Mouse (Mus musculus) MN1 (cell line): ENCODE measurements around the gene Prpsap1.
"Not testable (repeated sequence)": the region's sequence is repeated elsewhere in the genome, so short reads cannot be mapped to it uniquely, and the experiment has no call there.

ENCODE experiments used
- DNase-seq: peaks from one replicate; pipeline ENCODE4 v3.0.0-alpha.2; 2016; ENCODE audit warnings: low spot score

The Prpsap1 gene

DNA sequence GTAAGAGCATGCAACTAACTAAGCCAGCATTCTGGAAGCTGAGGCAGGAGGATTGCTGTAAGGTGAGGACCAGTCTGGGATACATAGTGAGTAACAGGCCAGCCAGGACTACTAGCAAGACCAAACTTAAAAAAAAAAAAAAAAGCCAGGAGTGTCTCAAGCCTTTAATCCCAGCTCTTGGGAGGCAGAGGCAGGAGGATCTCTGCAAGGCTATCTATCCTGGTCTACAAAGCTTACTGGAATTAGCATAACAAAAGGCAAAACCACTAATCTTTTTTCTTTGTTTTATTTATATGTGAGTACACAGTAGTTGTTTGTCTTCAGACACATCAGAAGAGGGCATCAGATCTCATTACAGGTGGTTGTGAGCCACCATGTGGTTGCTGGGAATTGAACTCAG is 5.8 kb downstream of the Prpsap1 start:
- DNase-seq, result no peak

DNA sequence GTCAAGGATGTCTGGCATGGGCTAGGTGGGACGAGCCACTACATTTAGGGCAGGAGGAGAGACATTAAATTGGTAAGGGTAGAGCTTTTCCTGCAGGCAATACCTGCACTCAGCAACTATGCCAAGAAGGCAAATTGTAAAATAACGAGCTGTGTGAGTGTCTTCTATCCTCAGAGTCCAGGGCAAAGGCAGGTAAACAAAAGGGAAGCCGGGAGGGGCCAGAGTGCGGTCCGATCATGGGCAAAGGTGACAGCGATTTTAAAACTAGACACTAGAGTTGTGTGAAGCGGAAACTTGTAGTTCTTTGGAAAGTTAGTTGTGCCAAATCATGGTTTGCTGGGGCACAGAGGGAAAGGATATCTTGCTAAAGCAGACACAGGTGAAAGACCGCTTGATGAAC is 9.7 kb downstream of the Prpsap1 start:
- no peak for DNase-seq

DNA sequence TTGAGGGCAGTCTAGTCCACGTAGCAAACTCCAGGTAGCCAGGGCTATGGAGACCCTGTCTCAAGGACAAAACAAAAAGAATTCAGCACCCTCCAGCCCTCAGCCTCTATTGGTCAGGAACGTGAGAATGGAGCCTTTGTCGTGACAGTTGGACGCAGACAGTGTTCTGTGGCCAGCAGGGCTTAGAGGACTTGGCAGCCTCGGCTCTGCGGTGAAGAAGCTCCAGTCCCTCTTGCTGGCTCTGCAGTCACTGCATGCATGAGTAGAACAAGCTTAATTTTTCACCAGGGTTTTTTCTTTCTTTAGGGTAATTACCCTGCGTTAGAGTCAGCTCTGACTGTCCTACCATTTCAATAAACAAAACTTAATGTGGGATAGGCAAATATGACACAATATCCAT is 12.2 kb downstream of the Prpsap1 start:
- no peak for DNase-seq

GRCm38 (mm10) chr11:116480975-116481374 is 13.0 kb downstream of the Prpsap1 start:
- no peak for DNase-seq

DNA sequence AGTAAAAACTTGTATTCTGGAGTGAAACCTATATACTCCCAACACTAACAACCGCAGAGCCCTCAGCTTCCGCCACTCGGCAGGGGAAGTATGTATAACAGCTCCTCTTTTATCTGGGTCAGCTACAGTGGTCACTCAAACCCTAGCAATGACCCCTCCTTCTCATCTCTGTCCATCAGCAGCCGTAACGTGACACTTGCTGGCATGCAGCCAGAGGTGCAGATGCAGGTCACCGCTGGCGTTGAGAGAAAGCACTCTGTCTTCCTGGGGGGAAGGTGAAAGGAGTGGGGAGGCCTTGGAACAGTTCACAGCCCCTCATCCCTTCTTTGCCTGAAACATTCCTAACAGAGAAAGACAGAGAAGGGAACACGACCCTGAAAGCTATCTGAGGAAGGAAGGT is 14.2 kb downstream of the Prpsap1 start:
- DNase-seq, result peak; percentile 22

- DNase-seq, result no peak
Observed at GRCm38 (mm10) chr11:116478978-116479377, 15.0 kb downstream of the Prpsap1 start.

DNA sequence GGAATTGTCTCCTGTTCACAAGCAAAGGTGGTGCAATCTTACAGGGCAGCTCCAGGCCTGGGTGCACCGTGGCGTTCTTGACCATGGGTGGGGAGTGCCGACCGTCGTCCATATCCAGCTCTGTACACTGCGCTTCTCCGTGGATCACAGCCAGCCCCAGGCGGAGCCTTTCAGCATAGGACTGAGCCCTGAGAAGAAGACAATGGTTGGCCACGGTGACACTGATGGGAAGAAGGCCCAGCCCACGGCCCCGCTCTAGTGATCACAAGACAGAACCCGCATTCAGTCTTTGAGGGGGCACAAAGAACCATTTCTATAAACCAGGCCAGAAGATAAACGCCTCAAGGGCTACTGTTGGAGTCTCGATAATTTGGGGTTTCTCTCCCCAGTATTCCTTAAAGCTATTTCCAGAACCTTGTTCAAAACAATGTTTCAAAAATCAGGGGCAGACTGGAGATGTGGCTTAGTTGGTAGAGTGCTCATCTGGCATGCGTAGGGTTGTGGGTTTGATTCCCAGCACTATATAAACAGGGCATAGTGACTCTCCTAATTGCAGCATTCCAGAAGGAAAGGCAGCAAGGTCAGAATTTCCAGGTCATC is 16.7 kb downstream of the Prpsap1 start:
- no peak for DNase-seq

- DNase-seq, result no peak
Observed at GRCm38 (mm10) chr11:116476696-116477095, 17.3 kb downstream of the Prpsap1 start.

DNA sequence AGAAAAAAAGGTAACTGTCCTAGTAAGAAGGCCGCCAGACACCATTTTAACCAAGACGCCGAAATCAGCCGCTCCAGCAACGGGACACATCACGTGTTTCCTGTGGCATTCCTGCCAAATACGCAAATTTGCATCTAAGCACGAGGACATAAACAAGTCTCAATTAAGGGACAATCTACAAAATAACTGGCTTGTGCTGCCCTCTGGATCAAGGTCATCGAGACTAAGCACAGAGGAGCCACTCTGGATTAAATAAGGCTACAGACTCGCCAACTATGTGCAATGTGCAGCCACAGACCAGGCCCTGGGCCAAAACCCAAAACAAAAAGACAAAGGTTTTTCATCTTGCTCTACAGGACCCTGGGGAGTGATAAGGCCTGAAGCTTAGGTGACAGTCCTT is 18.0 kb downstream of the Prpsap1 start:
- peak; percentile 19 for DNase-seq

- DNase-seq, result no peak
Observed at GRCm38 (mm10) chr11:116472275-116472674, 21.7 kb downstream of the Prpsap1 start.

GRCm38 (mm10) chr11:116470896-116471295 is 23.1 kb downstream of the Prpsap1 start:
- no peak for DNase-seq

DNA sequence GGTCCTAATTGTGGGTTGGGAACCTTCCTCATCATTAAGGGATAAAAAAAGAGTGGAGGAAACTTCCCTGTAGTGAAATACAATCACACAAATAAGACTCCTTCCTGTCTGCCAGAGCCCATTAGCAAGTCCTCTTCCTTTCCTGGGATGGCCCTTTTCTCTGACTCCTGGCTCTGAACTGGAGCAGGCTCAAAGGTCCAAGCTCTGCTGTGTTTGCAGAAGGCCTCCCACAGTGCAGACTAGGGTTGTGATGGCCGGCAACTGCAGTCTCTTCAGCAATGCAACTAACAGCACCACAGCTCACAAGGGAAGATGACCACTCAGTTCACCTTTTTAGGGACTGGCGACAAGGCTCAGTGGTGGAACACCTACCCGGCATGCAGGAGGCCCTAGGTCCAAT is 23.8 kb downstream of the Prpsap1 start:
- no peak for DNase-seq

DNA sequence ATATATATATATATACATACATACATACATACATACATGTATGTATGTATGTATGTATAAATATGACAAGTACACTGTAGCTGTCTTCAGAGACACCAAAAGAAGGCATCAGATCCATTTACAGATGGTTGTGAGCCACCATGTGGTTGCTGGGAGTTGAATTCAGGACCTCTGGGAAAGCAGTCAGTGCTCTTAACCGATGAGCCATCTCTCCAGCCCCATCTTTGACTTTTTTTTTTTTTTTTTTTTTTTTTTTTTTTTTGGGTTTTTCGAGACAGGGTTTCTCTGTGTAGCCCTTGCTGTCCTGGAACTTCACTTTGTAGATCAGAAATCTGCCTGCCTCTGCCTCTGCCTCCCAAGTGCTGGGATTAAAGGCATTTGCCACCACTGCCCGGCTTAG is 25.7 kb downstream of the Prpsap1 start:
- DNase-seq, result not testable (repeated sequence)

DNA sequence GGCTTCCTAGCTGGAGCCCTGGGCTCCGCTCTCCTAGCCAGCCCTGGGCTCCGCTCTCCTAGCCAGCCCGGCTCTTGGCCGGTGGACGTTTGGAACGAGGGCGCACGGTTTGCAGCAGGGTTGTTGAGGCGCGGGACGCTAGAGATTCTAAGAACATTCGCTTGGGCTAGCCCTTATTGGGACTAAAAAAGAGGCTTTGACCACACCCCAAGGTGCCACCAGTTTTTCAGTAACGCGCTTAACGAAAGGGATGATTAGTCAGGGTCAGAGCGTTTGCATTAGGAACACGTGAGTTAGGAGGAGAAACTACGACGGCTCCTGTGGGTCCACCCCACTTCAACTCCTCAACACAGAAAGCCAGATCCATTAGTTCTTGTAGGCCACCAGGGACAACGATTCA is 27.9 kb downstream of the Prpsap1 start, which contains the start of gene Qrich2:
TSS of gene Qrich2 (minus strand) at position 101 of the 400 bp plus-strand sequence.
- no peak for DNase-seq

GRCm38 (mm10) chr11:116463833-116464232 is 30.2 kb downstream of the Prpsap1 start:
- DNase-seq, result peak; percentile 83

GRCm38 (mm10) chr11:116463338-116463737 is 30.7 kb downstream of the Prpsap1 start:
- no peak for DNase-seq

GRCm38 (mm10) chr11:116459786-116460185 is 34.2 kb downstream of the Prpsap1 start:
- no peak for DNase-seq

GRCm38 (mm10) chr11:116456234-116456633 is 37.8 kb downstream of the Prpsap1 start:
- DNase-seq, result no peak

DNA sequence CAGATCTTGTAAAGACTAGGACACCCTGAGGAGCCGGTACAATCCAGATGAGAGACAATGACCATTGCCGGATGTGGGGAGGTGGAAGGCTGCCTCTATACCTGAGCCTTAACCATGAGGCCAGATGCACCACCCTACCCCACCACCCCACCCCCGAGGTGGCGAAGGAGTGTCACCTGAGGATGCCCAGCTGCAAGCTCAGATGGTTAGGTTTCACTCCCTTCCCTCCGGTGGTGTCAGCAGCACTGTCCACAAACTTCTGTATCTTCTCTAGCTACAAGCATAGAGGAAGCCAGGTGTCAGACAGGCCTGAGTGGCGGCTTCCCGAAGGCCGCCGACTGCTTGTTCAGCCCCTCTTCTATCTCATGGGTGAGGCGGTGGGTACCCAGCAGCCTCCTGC is 40.1 kb downstream of the Prpsap1 start:
- no peak for DNase-seq

- no peak for DNase-seq
Observed at GRCm38 (mm10) chr11:116449341-116449740, 44.7 kb downstream of the Prpsap1 start.

DNA sequence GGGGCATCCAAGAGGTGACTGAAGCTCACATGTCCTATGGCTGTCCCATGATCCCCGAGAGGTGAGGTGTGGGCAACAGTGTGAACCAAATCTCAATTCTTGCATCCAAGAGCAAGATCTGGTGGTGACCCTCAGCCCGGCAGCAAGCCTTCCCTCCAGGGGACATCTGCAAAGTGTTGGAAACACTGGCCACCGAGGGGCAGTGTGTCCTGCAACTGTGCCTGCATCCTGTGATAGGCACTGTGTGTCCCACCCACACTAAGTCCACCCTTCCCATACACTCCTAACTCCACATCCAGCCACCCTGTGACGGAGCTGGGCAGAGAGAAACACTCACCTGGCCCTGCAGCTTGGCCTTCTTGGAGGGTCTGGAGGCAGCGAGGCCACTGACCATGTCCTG is 46.2 kb downstream of the Prpsap1 start:
- DNase-seq, result no peak

DNA sequence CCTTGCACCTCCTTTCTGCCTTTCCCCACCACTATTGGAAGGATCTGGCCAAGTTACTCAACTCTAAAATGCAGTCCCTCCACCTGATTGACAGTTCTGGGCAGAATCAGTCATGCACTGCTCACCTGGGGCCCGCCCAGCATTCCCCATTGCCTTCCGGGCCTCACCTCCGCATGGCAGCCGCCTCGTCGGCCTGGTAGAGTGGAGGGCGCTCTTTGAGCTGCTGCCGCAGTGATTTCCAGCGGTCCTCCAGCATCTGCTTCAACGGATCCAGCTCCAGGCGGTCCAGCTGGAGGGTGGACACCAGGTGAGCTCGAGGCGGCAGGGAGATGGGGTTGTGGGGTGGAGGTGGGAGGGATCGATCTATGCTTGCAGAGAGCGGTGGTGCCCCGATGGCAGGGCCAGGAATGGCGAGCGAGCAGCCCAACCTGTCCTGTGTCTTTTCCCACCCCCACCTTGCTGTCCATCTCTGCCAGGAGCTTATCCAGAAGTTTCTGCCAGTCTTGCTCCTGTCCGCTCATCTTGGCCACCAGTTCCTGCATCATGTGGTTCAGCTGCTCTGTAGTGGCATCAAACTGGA is 47.6 kb downstream of the Prpsap1 start:
- no peak for DNase-seq

- peak; percentile 90 for DNase-seq
Observed at GRCm38 (mm10) chr11:116445596-116446307, 48.2 kb downstream of the Prpsap1 start.
